Mouse (Mus musculus) midbrain, postnatal 0 days (tissue): ENCODE data around the gene Cdc42bpa. TPM values are rescaled to one million over a fixed set of nuclear protein-coding genes. Genes with fewer than 3 reads are reported as not detected.

Source experiments
- ATAC-seq: fragments of 200-750 bp; cut with Nextera tagmentation; 2 replicates; pipeline ENCODE4 v1.8.0; 2017; ENCODE audit warnings: moderate number of reproducible peaks, mild to moderate bottlenecking, moderate TSS enrichment, moderate library complexity; ENCODE audit not compliant: low FRiP score
- DNase-seq: peaks from one replicate; pipeline ENCODE4 v3.0.0-alpha.2; 2015; ENCODE audit warnings: low spot score
- H3K27ac ChIP-seq: fragments of 300-500 bp; sonication (generic); 2 replicates; pipeline ENCODE4 v1.5.1; 2014; ENCODE audit warnings: low read depth, mild to moderate bottlenecking, low read length, mixed read lengths
- H3K27me3 ChIP-seq: fragments of 300-500 bp; sonication (generic); 2 replicates; pipeline ENCODE4 v1.6.1; 2014; ENCODE audit warnings: low read length, control low read depth, mixed read lengths; ENCODE audit not compliant: insufficient read depth
- H3K36me3 ChIP-seq: fragments of 300-500 bp; sonication (generic); 2 replicates; pipeline ENCODE4 v1.6.1; 2014; ENCODE audit warnings: low read length, control low read depth, mixed read lengths; ENCODE audit not compliant: insufficient read depth
- H3K4me1 ChIP-seq: fragments of 300-500 bp; sonication (generic); 2 replicates; pipeline ENCODE4 v1.6.1; 2014; ENCODE audit warnings: mild to moderate bottlenecking, control low read depth, antibody characterized with exemption, low read length, mixed read lengths; ENCODE audit not compliant: insufficient read depth
- H3K4me2 ChIP-seq: fragments of 300-500 bp; sonication (generic); 2 replicates; pipeline ENCODE4 v1.6.1; 2014; ENCODE audit warnings: low read depth, mild to moderate bottlenecking, low read length, mixed read lengths; ENCODE audit not compliant: poor library complexity, severe bottlenecking
- H3K4me3 ChIP-seq: fragments of 300-500 bp; sonication (generic); 2 replicates; pipeline ENCODE4 v1.5.1; 2014; ENCODE audit warnings: low read depth, mild to moderate bottlenecking, low read length, moderate library complexity
- H3K9ac ChIP-seq: fragments of 300-500 bp; sonication (generic); replicated peaks from 2 replicates; pipeline ENCODE4 v1.6.1; 2014; ENCODE audit warnings: mild to moderate bottlenecking, low read length, moderate library complexity, mixed read lengths; ENCODE audit not compliant: poor library complexity, severe bottlenecking
- H3K9me3 ChIP-seq: fragments of 300-500 bp; sonication (generic); 2 replicates; pipeline ENCODE4 v1.6.1; 2016; ENCODE audit warnings: low read length, control low read depth
- CTCF ChIP-seq: IDR thresholded peaks from 2 replicates; pipeline ENCODE4 v1.5.1; 2016; ENCODE audit warnings: antibody characterized with exemption, mild to moderate bottlenecking
- WGBS: fragments of 180-500 bp; shearing (Covaris S2); extraction: QIAGEN DNeasy Blood & Tissue Kit; methylation state at CpG from one replicate; pipeline ENCODE4 v1.1.7; 2014; 5-methylcytosine and 5-hydroxymethylcytosine counted together
- polyA plus RNA-seq: library from polyadenylated mRNA; unstranded; fragments of >200 nt; fragmentation: Nextera tagmentation; extraction: Ambion mirVana; gene quantifications from 2 replicates; pipeline ENCODE4 v1.2.1, GENCODE M21; 2015
- total RNA-seq: library from RNA; depleted of rRNA; stranded (reverse); fragments of >200 nt; gene quantifications from 2 replicates; pipeline ENCODE4 v1.2.3, GENCODE M21; 2014; rRNA removed

The Cdc42bpa gene
- 108 and 128 TPM in 2 replicates for total RNA-seq
- 25.7 and 29.3 TPM in 2 replicates for polyA plus RNA-seq

- Histone ChIP-seq H3K4me1 (peaks cover 6% of the 10 kb centered on the region; the same call in 1 of the 2 replicates), H3K4me3 (peak within 1 kb of the TSS; percentile 87), H3K27me3 (no peaks in the 10 kb centered on the region), H3K9me3 (no peaks in the 10 kb centered on the region), H3K27ac (peak within 1 kb of the TSS; percentile 94), H3K36me3 (no peaks in the 10 kb centered on the region), H3K9ac (peak within 1 kb of the TSS; percentile 81), H3K4me2 (peak within 1 kb of the TSS; percentile 91)
- DNase-seq (peak; percentile 88), ATAC-seq (peak; percentile 92)
- 0 out of 2 replicates have a peak, but pooled peaks have one; percentile 11 for TF ChIP-seq CTCF
- under 1% methylated on average over 33 of the region's 128 CpGs for WGBS
Measured at GRCm38 (mm10) chr1:179959721-179960542, at the start of gene Cdc42bpa. Gene Cdc42bpa (plus strand): TSS chr1:179960472.

GRCm38 (mm10) chr1:179913471-179913870, 46.8 kb upstream of the Cdc42bpa start:
- no peaks in the 10 kb centered on the region for H3K9me3 ChIP-seq
- H3K4me1 ChIP-seq: no peaks in the 10 kb centered on the region
- H3K27me3 ChIP-seq: no peaks in the 10 kb centered on the region
- no peak overlapping the region for H3K4me3 ChIP-seq
- no peak overlapping the region for H3K9ac ChIP-seq
- DNase-seq: no peak
- no peak for TF ChIP-seq CTCF
- no peak overlapping the region for H3K4me2 ChIP-seq
- H3K27ac ChIP-seq: no peak overlapping the region
- ATAC-seq: no peak
- 83% methylated on average over 4 of the region's 4 CpGs for WGBS
- no peaks in the 10 kb centered on the region for H3K36me3 ChIP-seq

- TF ChIP-seq CTCF: no peak
- Histone ChIP-seq H3K4me3 (no peak overlapping the region), H3K27me3 (no peaks in the 10 kb centered on the region), H3K36me3 (no peaks in the 10 kb centered on the region), H3K4me2 (no peak overlapping the region), H3K4me1 (no peaks in the 10 kb centered on the region), H3K9me3 (no peaks in the 10 kb centered on the region), H3K9ac (no peak overlapping the region), H3K27ac (no peak overlapping the region)
- 47% methylated on average over 4 of the region's 4 CpGs for WGBS
- ATAC-seq: no peak
- DNase-seq: no peak
Measured at GRCm38 (mm10) chr1:179917036-179917435, 43.2 kb upstream of the Cdc42bpa start.

- Histone ChIP-seq H3K27me3 (no peaks in the 10 kb centered on the region), H3K9ac (no peak overlapping the region), H3K27ac (no peak overlapping the region), H3K36me3 (no peaks in the 10 kb centered on the region), H3K9me3 (no peaks in the 10 kb centered on the region), H3K4me2 (no peak overlapping the region), H3K4me1 (no peaks in the 10 kb centered on the region), H3K4me3 (no peak overlapping the region)
- ATAC-seq (no peak), DNase-seq (no peak)
- TF ChIP-seq CTCF: no peak
- 80% methylated on average over 11 of the region's 11 CpGs for WGBS
Measured at GRCm38 (mm10) chr1:179917481-179917880, 42.8 kb upstream of the Cdc42bpa start.

GRCm38 (mm10) chr1:179919656-179920436, 40.4 kb upstream of the Cdc42bpa start:
- ATAC-seq (no peak), DNase-seq (no peak)
- no peaks in the 10 kb centered on the region for H3K27me3 ChIP-seq
- no peak overlapping the region for H3K27ac ChIP-seq
- no peak overlapping the region for H3K9ac ChIP-seq
- no peak overlapping the region for H3K4me2 ChIP-seq
- H3K36me3 ChIP-seq: no peaks in the 10 kb centered on the region
- H3K9me3 ChIP-seq: no peaks in the 10 kb centered on the region
- WGBS: 77% methylated on average over 8 of the region's 8 CpGs
- no peak overlapping the region for H3K4me3 ChIP-seq
- no peak for TF ChIP-seq CTCF
- no peaks in the 10 kb centered on the region for H3K4me1 ChIP-seq
